Mouse (Mus musculus): ENCODE measurements around the gene Olfr1508. TPM values are rescaled to one million over a fixed set of nuclear protein-coding genes. Genes with fewer than 3 reads are reported as not detected.

The Olfr1508 gene
- not detected in 2 replicates for polyA plus RNA-seq (2012; rRNA removed)

DNA sequence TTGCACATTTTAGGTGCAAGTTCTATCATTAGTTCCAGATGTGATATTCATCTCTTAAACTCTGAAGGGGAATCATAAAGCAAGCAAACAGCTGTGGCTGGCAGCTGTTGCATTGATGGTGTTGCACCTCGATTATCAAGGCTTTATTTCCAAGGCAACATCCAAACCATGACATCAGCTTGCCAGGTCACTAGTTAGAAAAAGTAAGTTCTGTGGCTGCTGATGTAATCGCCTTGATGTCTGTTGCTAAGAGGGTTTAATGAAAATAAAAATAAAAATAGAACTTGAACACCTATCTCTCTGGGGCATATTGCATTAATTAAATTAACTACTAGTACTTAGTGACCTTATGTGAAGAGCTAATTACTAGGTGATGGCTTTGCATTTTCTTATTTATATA, at the start of gene Olfr1508:
Olfr1508 (minus strand) TSS at position 101 of the 400 bp plus-strand sequence.

DNA sequence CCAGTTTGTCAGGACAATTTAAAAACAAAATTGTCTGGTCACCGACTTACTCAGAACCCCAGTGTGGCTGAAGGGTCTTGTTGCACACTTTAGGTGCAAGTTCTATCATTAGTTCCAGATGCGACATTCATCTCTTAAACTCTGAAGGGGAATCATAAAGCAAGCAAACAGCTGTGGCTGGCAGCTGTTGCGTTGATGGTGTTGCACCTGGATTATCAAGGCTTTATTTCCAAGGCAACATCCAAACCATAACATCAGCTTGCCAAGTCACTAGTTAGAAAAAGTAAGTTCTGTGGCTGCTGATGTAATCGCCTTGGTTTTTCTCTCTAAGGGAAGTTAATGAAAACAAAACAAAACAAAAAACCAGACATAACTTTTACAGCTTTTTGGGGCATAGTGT, 28.2 kb upstream of the Olfr1508 start, which contains the start of gene Olfr1507:
Olfr1507 (minus strand) TSS at position 234 of the 400 bp plus-strand sequence.

DNA sequence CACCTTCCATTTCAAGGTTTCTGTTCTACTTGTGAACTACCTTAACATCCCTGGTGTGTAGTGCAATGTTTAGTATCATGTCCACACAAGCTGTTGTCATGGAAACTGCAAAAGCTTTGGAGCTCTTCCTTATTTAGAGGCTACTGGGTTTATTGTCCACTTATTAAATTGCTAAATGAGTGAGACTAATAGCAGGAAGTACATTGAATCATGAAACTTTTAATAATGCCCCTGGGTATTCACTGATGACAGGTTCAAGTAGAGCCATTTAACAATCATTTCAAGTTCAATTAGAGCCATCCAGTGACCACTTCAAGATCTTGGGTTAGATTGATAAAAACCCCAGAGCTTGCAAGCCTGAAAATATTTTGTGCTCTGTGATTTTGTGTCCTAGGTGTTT, 24.6 kb downstream of the Olfr1508 start, which contains the start of gene Olfr1509:
Olfr1509 (plus strand) TSS at position 301 of the 400 bp plus-strand sequence.

DNA sequence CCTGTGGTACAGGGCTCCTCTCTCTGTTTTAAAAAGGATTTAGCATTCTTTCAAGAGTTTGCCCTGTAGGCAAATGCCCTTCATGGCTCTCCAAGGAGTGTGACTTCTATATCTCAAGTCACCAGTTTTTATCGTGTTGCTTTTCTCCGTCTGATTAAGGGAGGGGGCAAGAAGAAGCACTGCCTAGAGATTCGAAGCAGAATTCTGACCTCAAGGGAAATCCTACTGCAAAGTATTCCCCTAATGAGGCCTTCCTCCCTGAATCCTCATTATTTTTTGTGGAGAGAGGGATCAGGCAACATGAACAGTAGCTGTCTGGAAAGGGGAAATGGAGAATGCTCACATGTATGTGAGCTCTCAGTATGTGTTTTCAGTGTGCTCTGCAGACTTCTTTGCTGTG, 53.0 kb downstream of the Olfr1508 start, which contains the start of gene Olfr1510:
Olfr1510 (minus strand) TSS at position 101 of the 400 bp plus-strand sequence.

Other genes with a start within 250 kb of the Olfr1508 start
- gene Chd8, start 209.7 kb downstream of the Olfr1508 start, polyA plus RNA-seq (2012; rRNA removed): 10.3 and 12.0 TPM in 2 replicates
- 10.3 and 11.0 TPM in 2 replicates for gene Tox4, start 188.3 kb downstream of the Olfr1508 start, polyA plus RNA-seq (2012; rRNA removed)
- gene Rab2b, start 187.9 kb downstream of the Olfr1508 start, polyA plus RNA-seq (2012; rRNA removed): 3.7 and 4.0 TPM in 2 replicates
- 10.9 and 11.1 TPM in 2 replicates for gene Mettl3, start 162.4 kb downstream of the Olfr1508 start, polyA plus RNA-seq (2012; rRNA removed)
- gene Sall2, start 138.7 kb downstream of the Olfr1508 start, polyA plus RNA-seq (2012; rRNA removed): 1.3 TPM in 2 replicates
- not detected in 2 replicates for gene Olfr1513, start 111.1 kb downstream of the Olfr1508 start, polyA plus RNA-seq (2012; rRNA removed)
- not detected in 2 replicates for gene Olfr1512, start 88.3 kb downstream of the Olfr1508 start, polyA plus RNA-seq (2012; rRNA removed)
- not detected in 2 replicates for gene Olfr1511, start 70.1 kb downstream of the Olfr1508 start, polyA plus RNA-seq (2012; rRNA removed)
- gene Olfr1510, start 53.1 kb downstream of the Olfr1508 start, polyA plus RNA-seq (2012; rRNA removed): not detected in 2 replicates
- gene Olfr1509, start 24.5 kb downstream of the Olfr1508 start, polyA plus RNA-seq (2012; rRNA removed): not detected in 2 replicates
- not detected in 2 replicates for gene Olfr1507, start 28.3 kb upstream of the Olfr1508 start, polyA plus RNA-seq (2012; rRNA removed)

All from liver, embryonic 18 days (tissue).